Mouse (Mus musculus) small intestine, adult 2 months (tissue): ENCODE data around the gene Gsta4.

Experiments
- CTCF ChIP-seq: fragments of 200-500 bp; IDR thresholded peaks from 2 replicates; pipeline ENCODE4 v1.5.1; 2012; ENCODE audit warnings: low read depth, mild to moderate bottlenecking, control low read depth, inconsistent platforms, low read length, moderate library complexity, mixed read lengths; ENCODE audit not compliant: insufficient replicate concordance, insufficient read length; ENCODE audit errors: extremely low read depth
- POLR2A ChIP-seq: fragments of 200-500 bp; IDR thresholded peaks from 2 replicates; pipeline ENCODE4 v1.6.1; 2012; ENCODE audit warnings: low read depth, mild to moderate bottlenecking, control low read depth, inconsistent platforms, low read length, moderate library complexity

- no peak for TF ChIP-seq CTCF
- TF ChIP-seq POLR2A: no peak
These were observed 26.4 kb downstream of the Gsta4 start for GRCm38 (mm10) chr9:78208956-78209355.
